Comparison of ENCODE assay signal across 27 mouse cellular contexts in genomic region chr17:64065243-64065642, GRCm38 (mm10).
"Had no signal": no experiment of that assay in that cellular context is flagged by ENCODE, and none has a peak within 500 bp of the region (broad histone marks: within the 10 kb centered on the region; RNA-seq: fewer than 3 reads in every experiment).

No protein-coding gene starts in this region.

- H3K27ac ChIP-seq: gastrocnemius, adult 2 months; heart, embryonic 10.5 days; hindbrain, embryonic 10.5 days; hindbrain, embryonic 12.5 days; hindbrain, embryonic 14.5 days; intestine, embryonic 15.5 days; layer of hippocampus, adult 2 months; limb, embryonic 13.5 days; limb, embryonic 15.5 days; liver, embryonic 15.5 days had no signal

- H3K9me3 ChIP-seq: heart, embryonic 10.5 days; heart, embryonic 12.5 days; hindbrain, embryonic 10.5 days; hindbrain, embryonic 12.5 days; intestine, embryonic 15.5 days; limb, embryonic 13.5 days; limb, embryonic 15.5 days; liver, embryonic 15.5 days had no signal

- H3K4me3 ChIP-seq: gastrocnemius, adult 2 months; heart, embryonic 10.5 days; heart, embryonic 12.5 days; hindbrain, embryonic 10.5 days; hindbrain, embryonic 12.5 days; intestine, embryonic 15.5 days; layer of hippocampus, adult 2 months; limb, embryonic 13.5 days; limb, embryonic 15.5 days; liver, embryonic 15.5 days had no signal

- ATAC-seq: hindbrain, embryonic 16.5 days; inflammation-experienced regulatory T-cells, adult 6 months; intestine, embryonic 15.5 days; intestine, postnatal 0 days had no signal

- H3K9ac ChIP-seq: heart, embryonic 12.5 days; hindbrain, embryonic 12.5 days; hindbrain, embryonic 14.5 days; intestine, embryonic 15.5 days; limb, embryonic 13.5 days; limb, embryonic 15.5 days; liver, embryonic 15.5 days had no signal

- DNase-seq: gastrocnemius, adult 2 months; gastrocnemius, postnatal 10 days; gastrocnemius, postnatal 25 days; heart, adult 18-20 months; heart, postnatal 10 days; heart, postnatal 4 days; kidney, adult 18-20 months; kidney, adult 8-10 months; kidney, postnatal 10 days; kidney, postnatal 25 days; kidney, postnatal 4 days; layer of hippocampus, adult 9-11 months; layer of hippocampus, postnatal 36 days; left cerebral cortex, postnatal 4 days had no signal

- H3K27me3 ChIP-seq: heart, embryonic 12.5 days; hindbrain, embryonic 12.5 days; intestine, embryonic 15.5 days; limb, embryonic 13.5 days; limb, embryonic 15.5 days; liver, embryonic 15.5 days had no signal

- H3K36me3 ChIP-seq: heart, embryonic 10.5 days; hindbrain, embryonic 10.5 days; hindbrain, embryonic 12.5 days; intestine, embryonic 15.5 days; limb, embryonic 13.5 days; limb, embryonic 15.5 days; liver, embryonic 15.5 days had no signal

- H3K4me1 ChIP-seq: hindbrain, embryonic 12.5 days; intestine, embryonic 15.5 days; limb, embryonic 13.5 days; limb, embryonic 15.5 days had no signal

- H3K4me2 ChIP-seq: heart, embryonic 12.5 days; hindbrain, embryonic 12.5 days; hindbrain, embryonic 14.5 days; intestine, embryonic 15.5 days; limb, embryonic 13.5 days; limb, embryonic 15.5 days; liver, embryonic 15.5 days had no signal
